Mouse (Mus musculus): ENCODE data around the gene Cmc1. TPM values are rescaled to one million over a fixed set of nuclear protein-coding genes. Genes with fewer than 3 reads are reported as not detected.

Cmc1 gene
- total and polyA plus RNA-seq, 3 experiments = 17.1 to 21.6 (median 18.0) TPM

- no peak for TF ChIP-seq RCOR1 (conservative IDR thresholded peaks at IDR 0.05; ENCODE audit: low read depth, low read length)
- no peak for TF ChIP-seq IRF4 (IDR thresholded peaks at IDR 0.05; ENCODE audit: low read depth, low read length)
- TF ChIP-seq ZC3H11A (IDR thresholded peaks at IDR 0.05; ENCODE audit: low read depth, low read length) = no peak
- no peak for TF ChIP-seq EP300 (IDR thresholded peaks at IDR 0.05; ENCODE audit: low read length)
- no peak for TF ChIP-seq ELF1 (IDR thresholded peaks at IDR 0.05; ENCODE audit: low read depth, low read length)
- peak; percentile 52 for TF ChIP-seq JUN (IDR thresholded peaks at IDR 0.05; ENCODE audit: insufficient read depth, low read depth, low read length)
- no peak for TF ChIP-seq USF1 (IDR thresholded peaks at IDR 0.05; ENCODE audit: low read depth, low read length)
- no peak for TF ChIP-seq TCF12 (IDR thresholded peaks at IDR 0.05; ENCODE audit: low read depth, low read length)
- TF ChIP-seq POLR2AphosphoS2 (IDR thresholded peaks at IDR 0.05; ENCODE audit: low read depth, low read length) = no peak
Measured at GRCm38 (mm10) chr9:118157234-118157633, 7.3 kb upstream of the Cmc1 start (continued).

DNA sequence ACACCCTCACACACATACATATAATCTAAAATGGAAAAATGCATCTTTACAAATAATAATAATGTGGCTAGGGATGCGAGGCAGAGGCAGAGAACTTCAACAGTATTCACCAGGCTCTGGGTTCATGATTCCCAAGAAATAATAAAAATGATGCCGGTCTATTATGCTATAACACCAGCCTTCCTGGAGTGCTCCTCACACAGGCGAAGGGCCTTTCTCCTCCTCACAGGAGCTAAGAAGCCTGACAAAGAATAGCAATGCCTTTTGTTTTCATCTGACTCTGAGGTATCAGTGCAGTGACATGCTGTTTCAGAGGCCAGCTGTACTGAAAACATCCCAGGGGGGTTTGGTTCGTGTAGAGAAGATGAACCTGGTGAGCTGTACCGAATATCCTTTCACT, 4.7 kb upstream of the Cmc1 start:
- in situ Hi-C loops (cut with MboI; ENCODE audit: low pct_ligation_motif_present, low pct_unique_long_range_greater_than_20kb, low sequenced_read_pairs) = loop anchor here (10.0 kb wide), 1 partner anchor 50 kb away; no protein-coding TSS in a partner anchor
- no peaks in the 10 kb centered on the region for H3K9me3 ChIP-seq (replicated peaks; ENCODE audit: low read length)
- no peak overlapping the region for H3K9ac ChIP-seq (ENCODE audit: insufficient read depth, low read depth)
- no peak for DNase-seq (ENCODE audit: extremely low read depth)
- no peaks in the 10 kb centered on the region for H3K27me3 ChIP-seq (replicated peaks)
- no peak overlapping the region for H3K4me3 ChIP-seq (replicated peaks in 1 of 3; ENCODE audit: low read depth in 2 of 3, low read length in 2 of 3, poor library complexity in 1 of 3)
- H3K36me3 ChIP-seq (replicated peaks in 1 of 2; ENCODE audit: control insufficient read depth in 1 of 2, insufficient read depth in 1 of 2, low read length in 1 of 2) = no peaks in the 10 kb centered on the region
- H3K4me2 ChIP-seq (ENCODE audit: insufficient read depth, low read depth, poor library complexity, severe bottlenecking) = no peak overlapping the region
- H3K27ac ChIP-seq (ENCODE audit: insufficient read depth, low read depth) = no peak overlapping the region
- H3K79me2 ChIP-seq (replicated peaks; ENCODE audit: control insufficient read depth, extremely low read depth, insufficient read depth, poor library complexity, severe bottlenecking) = peaks cover 9% of the 10 kb centered on the region
- H3K4me1 ChIP-seq (ENCODE audit: control insufficient read depth in 1 of 2, insufficient read depth in 2 of 2) = peaks cover 0 to 9% of the 10 kb centered on the region in 2 experiments; a peak in 3 of 4 replicates
- dilution Hi-C loops (cut with MboI; ENCODE audit: extremely low pct_ligation_motif_present, extremely low pct_unique_long_range_greater_than_20kb, low sequenced_read_pairs) = no loop called here
- no peak for TF ChIP-seq ELF1 (IDR thresholded peaks at IDR 0.05; ENCODE audit: low read depth, low read length)
- no peak for TF ChIP-seq POLR2AphosphoS2 (IDR thresholded peaks at IDR 0.05; ENCODE audit: low read depth, low read length)
- TF ChIP-seq MXI1 (IDR thresholded peaks at IDR 0.05; ENCODE audit: low read depth, low read length) = no peak
- no peak for TF ChIP-seq CTCF (conservative IDR thresholded peaks at IDR 0.05 in 1 of 2, IDR thresholded peaks at IDR 0.05 in 1 of 2; ENCODE audit: low read depth in 2 of 2, low read length in 2 of 2)
- no peak for TF ChIP-seq NRF1 (IDR thresholded peaks at IDR 0.05; ENCODE audit: low read depth, low read length)
- TF ChIP-seq POLR2A (IDR thresholded peaks at IDR 0.05; ENCODE audit: low read depth, low read length) = no peak
- TF ChIP-seq EP300 (IDR thresholded peaks at IDR 0.05; ENCODE audit: low read length) = no peak
- no peak for TF ChIP-seq MYC (IDR thresholded peaks at IDR 0.05; ENCODE audit: low read depth, low read length)
- no peak for TF ChIP-seq JUND (conservative IDR thresholded peaks at IDR 0.05; ENCODE audit: low read depth, low read length)
- TF ChIP-seq MEF2A (IDR thresholded peaks at IDR 0.05; ENCODE audit: borderline replicate concordance, low read depth, low read length) = no peak
- TF ChIP-seq ZC3H11A (IDR thresholded peaks at IDR 0.05; ENCODE audit: low read depth, low read length) = no peak

DNA sequence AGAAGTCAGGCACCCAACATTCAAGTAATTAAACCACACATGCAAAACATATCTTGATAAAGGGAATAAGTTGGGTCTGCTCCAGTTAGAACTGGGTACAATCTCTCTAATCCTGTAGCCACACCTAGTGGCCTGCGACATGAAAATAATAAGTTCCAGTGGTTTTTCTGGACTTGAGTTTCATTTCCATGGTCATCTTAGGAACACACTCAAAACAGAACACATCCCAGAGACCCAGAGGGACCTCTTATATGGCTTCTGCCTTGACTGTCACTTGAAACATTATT, 1.2 kb upstream of the Cmc1 start:
- TF ChIP-seq E2F4 (IDR thresholded peaks at IDR 0.05; ENCODE audit: insufficient replicate concordance, low read depth, low read length) = no peak
- TF ChIP-seq MAX (IDR thresholded peaks at IDR 0.05; ENCODE audit: low read length) = no peak
- TF ChIP-seq CTCF (conservative IDR thresholded peaks at IDR 0.05 in 1 of 2, IDR thresholded peaks at IDR 0.05 in 1 of 2; ENCODE audit: low read depth in 2 of 2, low read length in 2 of 2) = no peak
- TF ChIP-seq MAFK (IDR thresholded peaks at IDR 0.05; ENCODE audit: insufficient replicate concordance, low read length) = no peak
- TF ChIP-seq NELFE (IDR thresholded peaks at IDR 0.05; ENCODE audit: low read depth, low read length) = no peak
- TF ChIP-seq SIN3A (IDR thresholded peaks at IDR 0.05; ENCODE audit: low read length) = peak; percentile 23; the same call in 1 of the 2 replicates
- Histone ChIP-seq H3K27ac (ENCODE audit: insufficient read depth, low read depth) (no peak overlapping the region), H3K9ac (ENCODE audit: insufficient read depth, low read depth) (peak overlapping the region; percentile 75), H3K4me1 (ENCODE audit: control insufficient read depth in 1 of 2, insufficient read depth in 2 of 2) (peaks cover 3 to 19% of the 10 kb centered on the region in 2 experiments), H3K36me3 (replicated peaks in 1 of 2; ENCODE audit: control insufficient read depth in 1 of 2, insufficient read depth in 1 of 2, low read length in 1 of 2) (peaks cover 0 to 2% of the 10 kb centered on the region in 2 experiments), H3K27me3 (replicated peaks) (no peaks in the 10 kb centered on the region), H3K79me2 (replicated peaks; ENCODE audit: control insufficient read depth, extremely low read depth, insufficient read depth, poor library complexity, severe bottlenecking) (peaks cover 18% of the 10 kb centered on the region), H3K4me2 (ENCODE audit: insufficient read depth, low read depth, poor library complexity, severe bottlenecking) (peak overlapping the region; percentile 35), H3K9me3 (replicated peaks; ENCODE audit: low read length) (no peaks in the 10 kb centered on the region), H3K4me3 (replicated peaks in 1 of 3; ENCODE audit: low read depth in 2 of 3, low read length in 2 of 3, poor library complexity in 1 of 3) (peak overlapping the region in 2 of 3 experiments; percentile 48 to 85)
- no peak for DNase-seq (ENCODE audit: extremely low read depth)
- in situ Hi-C loops (cut with MboI; ENCODE audit: low pct_ligation_motif_present, low pct_unique_long_range_greater_than_20kb, low sequenced_read_pairs) = loop anchor here (10.0 kb wide), 1 partner anchor 46 kb away; no protein-coding TSS in a partner anchor
- dilution Hi-C loops (cut with MboI; ENCODE audit: extremely low pct_ligation_motif_present, extremely low pct_unique_long_range_greater_than_20kb, low sequenced_read_pairs) = no loop called here
